Mouse (Mus musculus) kidney, embryonic 14.5 days (tissue): ENCODE data around the gene Avil. TPM values are rescaled to one million over a fixed set of nuclear protein-coding genes. Genes with fewer than 3 reads are reported as not detected.
A peak's percentile ranks its signal among the peaks of the same experiment; 100 is the strongest.

Experiments
- ATAC-seq: fragments of 200-750 bp; cut with Nextera tagmentation; 2 replicates; pipeline ENCODE4 v1.8.0; 2017; ENCODE audit warnings: moderate number of reproducible peaks, mild to moderate bottlenecking, moderate TSS enrichment, moderate library complexity; ENCODE audit not compliant: low FRiP score, low TSS enrichment
- H3K27ac ChIP-seq: fragments of 300-500 bp; sonication (generic); 2 replicates; pipeline ENCODE4 v1.5.1; 2014; ENCODE audit warnings: low read depth, mild to moderate bottlenecking, low read length, moderate library complexity, mixed read lengths
- H3K27me3 ChIP-seq: fragments of 300-500 bp; sonication (generic); 2 replicates; pipeline ENCODE4 v1.6.1; 2014; ENCODE audit warnings: mild to moderate bottlenecking, low read length; ENCODE audit not compliant: control insufficient read depth, insufficient read depth
- H3K36me3 ChIP-seq: fragments of 300-500 bp; sonication (generic); 2 replicates; pipeline ENCODE4 v1.6.1; 2014; ENCODE audit warnings: low read length, mixed read lengths; ENCODE audit not compliant: control insufficient read depth, insufficient read depth
- H3K4me1 ChIP-seq: fragments of 300-500 bp; sonication (generic); 2 replicates; pipeline ENCODE4 v1.6.1; 2014; ENCODE audit warnings: low read length, mixed read lengths; ENCODE audit not compliant: control insufficient read depth, insufficient read depth
- H3K4me2 ChIP-seq: fragments of 300-500 bp; sonication (generic); replicated peaks from 2 replicates; pipeline ENCODE4 v1.6.1; 2014; ENCODE audit warnings: low read depth, mild to moderate bottlenecking, low read length
- H3K4me3 ChIP-seq: fragments of 300-500 bp; sonication (generic); 2 replicates; pipeline ENCODE4 v1.5.1; 2014; ENCODE audit warnings: mild to moderate bottlenecking, low read length
- H3K9ac ChIP-seq: fragments of 300-500 bp; sonication (generic); 2 replicates; pipeline ENCODE4 v1.6.1; 2014; ENCODE audit warnings: low read depth, mild to moderate bottlenecking, low read length, moderate library complexity
- H3K9me3 ChIP-seq: fragments of 300-500 bp; sonication (generic); 2 replicates; pipeline ENCODE4 v1.6.1; 2016; ENCODE audit warnings: low read length; ENCODE audit not compliant: control insufficient read depth
- WGBS: fragments of 180-500 bp; shearing (Covaris S2); extraction: QIAGEN DNeasy Blood & Tissue Kit; methylation state at CpG from one replicate; pipeline ENCODE4 v1.1.7; 2014; 5-methylcytosine and 5-hydroxymethylcytosine counted together
- polyA plus RNA-seq: library from polyadenylated mRNA; unstranded; fragments of >200 nt; fragmentation: Nextera tagmentation; extraction: Ambion mirVana; gene quantifications from 2 replicates; pipeline ENCODE4 v1.2.1, GENCODE M21; 2014

Gene Avil
- polyA plus RNA-seq, 1 experiment from 2014 or later, result 0.20 TPM

- WGBS, result under 1% methylated on average over 28 of the region's 62 CpGs
- ATAC-seq, result peak; percentile 12
- Histone ChIP-seq H3K9me3 (no peaks in the 10 kb centered on the region), H3K4me2 (peak overlapping the region; percentile 79), H3K9ac (peak overlapping the region; percentile 99), H3K27me3 (no peaks in the 10 kb centered on the region), H3K27ac (peak overlapping the region; percentile 100), H3K36me3 (0 out of 2 replicates have a peak, but pooled peaks cover 8% of the 10 kb centered on the region), H3K4me3 (peak overlapping the region; percentile 98), H3K4me1 (peaks cover 49% of the 10 kb centered on the region)
Measured at GRCm38 (mm10) chr10:126979121-126979635, 21.3 kb upstream of the Avil start.

GRCm38 (mm10) chr10:126979636-126980151, 20.8 kb upstream of the Avil start:
- Histone ChIP-seq H3K4me1 (peaks cover 54% of the 10 kb centered on the region), H3K9ac (peak overlapping the region; percentile 99), H3K9me3 (no peaks in the 10 kb centered on the region), H3K36me3 (0 out of 2 replicates have a peak, but pooled peaks cover 8% of the 10 kb centered on the region), H3K27me3 (no peaks in the 10 kb centered on the region), H3K4me3 (peak overlapping the region; percentile 98), H3K27ac (peak overlapping the region; percentile 100), H3K4me2 (peak overlapping the region; percentile 79)
- 1% methylated on average over 48 of the region's 57 CpGs for WGBS
- ATAC-seq, result no peak

DNA sequence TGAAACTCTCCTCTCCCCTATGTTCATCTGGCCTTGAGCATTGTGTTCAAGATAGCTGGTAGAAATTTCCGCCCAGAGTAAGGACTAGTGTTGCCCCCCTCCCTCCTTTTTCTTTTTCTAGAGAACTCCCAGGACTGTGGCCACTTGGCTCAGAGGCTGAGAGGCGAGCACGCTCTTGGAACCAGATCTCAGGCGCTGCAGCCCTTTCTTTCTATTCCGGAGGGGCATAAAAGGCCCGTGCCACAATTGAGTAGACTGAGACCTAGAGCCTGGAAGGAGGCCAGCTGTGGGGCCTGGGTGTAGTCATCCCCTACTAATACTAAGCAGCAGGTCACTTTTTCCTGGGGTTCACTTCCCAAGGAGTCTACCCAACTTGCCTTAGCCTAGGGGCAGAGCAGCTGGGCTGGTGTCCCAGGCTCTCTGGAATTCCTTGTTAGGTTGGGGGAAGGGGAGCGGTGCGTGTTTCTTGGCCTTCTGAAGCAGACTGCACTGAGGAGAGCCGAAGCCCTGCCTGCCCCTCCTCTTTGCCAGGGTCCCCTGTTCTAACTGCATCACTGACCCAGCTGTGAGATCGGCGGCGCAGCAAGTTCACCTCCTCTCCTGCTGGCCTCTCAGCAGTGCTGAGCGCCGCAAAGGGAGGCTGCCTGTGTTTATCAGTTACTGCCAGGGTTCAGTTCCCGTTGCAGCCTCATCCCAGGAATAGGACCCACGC, 20.1 kb upstream of the Avil start:
- H3K27me3 ChIP-seq, result no peaks in the 10 kb centered on the region
- peak overlapping the region; percentile 98 for H3K4me3 ChIP-seq
- H3K4me1 ChIP-seq, result peaks cover 61% of the 10 kb centered on the region
- peak overlapping the region; percentile 100 for H3K27ac ChIP-seq
- no peaks in the 10 kb centered on the region for H3K9me3 ChIP-seq
- H3K9ac ChIP-seq, result peak overlapping the region; percentile 99
- ATAC-seq, result peak; percentile 2; the same call in 1 of the 2 replicates
- 0% methylated on average over 16 of the region's 16 CpGs for WGBS
- 0 out of 2 replicates have a peak, but pooled peaks cover 8% of the 10 kb centered on the region for H3K36me3 ChIP-seq
- H3K4me2 ChIP-seq, result peak overlapping the region; percentile 79

- Histone ChIP-seq H3K4me1 (peaks cover 68% of the 10 kb centered on the region), H3K9me3 (no peaks in the 10 kb centered on the region), H3K36me3 (peaks cover 8% of the 10 kb centered on the region; the same call in 1 of the 2 replicates), H3K4me2 (peak overlapping the region; percentile 79), H3K27ac (peak overlapping the region; percentile 100; the same call in 1 of the 2 replicates), H3K9ac (peak overlapping the region; percentile 99), H3K4me3 (peak overlapping the region; percentile 98), H3K27me3 (no peaks in the 10 kb centered on the region)
- 7% methylated on average over 11 of the region's 11 CpGs for WGBS
- 0 out of 2 replicates have a peak, but pooled peaks have one; percentile 1 for ATAC-seq
Measured at GRCm38 (mm10) chr10:126980933-126981530, 19.5 kb upstream of the Avil start.

DNA sequence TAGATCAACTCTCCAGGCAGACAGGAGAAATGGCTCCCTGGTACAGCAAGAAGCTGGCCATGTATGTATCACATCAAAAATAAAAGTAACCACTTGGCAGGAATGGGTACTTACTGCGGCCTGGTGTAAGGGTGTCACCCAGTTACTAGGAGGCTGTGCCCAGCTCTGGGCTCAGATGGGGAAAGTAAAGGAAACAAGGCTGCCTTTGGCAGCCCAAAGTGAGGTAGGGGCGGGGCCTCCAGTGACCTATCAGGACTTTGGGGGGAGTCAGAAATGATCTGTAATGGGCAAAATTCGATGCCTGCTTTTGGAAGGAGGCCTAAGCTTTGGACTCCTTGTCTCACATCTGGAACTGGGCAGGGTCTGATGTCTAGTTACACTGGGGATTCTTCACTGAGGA, 18.8 kb upstream of the Avil start:
- no peaks in the 10 kb centered on the region for H3K9me3 ChIP-seq
- no peak for ATAC-seq
- H3K9ac ChIP-seq, result peak overlapping the region; percentile 99; the same call in 1 of the 2 replicates
- peak overlapping the region; percentile 79 for H3K4me2 ChIP-seq
- no peaks in the 10 kb centered on the region for H3K27me3 ChIP-seq
- 0 out of 2 replicates have a peak overlapping the region, but pooled peaks have one; percentile 62 for H3K27ac ChIP-seq
- H3K4me3 ChIP-seq, result peak overlapping the region; percentile 98
- H3K36me3 ChIP-seq, result peaks cover 8% of the 10 kb centered on the region; the same call in 1 of the 2 replicates
- H3K4me1 ChIP-seq, result peaks cover 72% of the 10 kb centered on the region
- WGBS, result 54% methylated on average over 3 of the region's 3 CpGs

GRCm38 (mm10) chr10:126983193-126983725, 17.2 kb upstream of the Avil start:
- Histone ChIP-seq H3K9me3 (no peaks in the 10 kb centered on the region), H3K4me3 (peak overlapping the region; percentile 98)

DNA sequence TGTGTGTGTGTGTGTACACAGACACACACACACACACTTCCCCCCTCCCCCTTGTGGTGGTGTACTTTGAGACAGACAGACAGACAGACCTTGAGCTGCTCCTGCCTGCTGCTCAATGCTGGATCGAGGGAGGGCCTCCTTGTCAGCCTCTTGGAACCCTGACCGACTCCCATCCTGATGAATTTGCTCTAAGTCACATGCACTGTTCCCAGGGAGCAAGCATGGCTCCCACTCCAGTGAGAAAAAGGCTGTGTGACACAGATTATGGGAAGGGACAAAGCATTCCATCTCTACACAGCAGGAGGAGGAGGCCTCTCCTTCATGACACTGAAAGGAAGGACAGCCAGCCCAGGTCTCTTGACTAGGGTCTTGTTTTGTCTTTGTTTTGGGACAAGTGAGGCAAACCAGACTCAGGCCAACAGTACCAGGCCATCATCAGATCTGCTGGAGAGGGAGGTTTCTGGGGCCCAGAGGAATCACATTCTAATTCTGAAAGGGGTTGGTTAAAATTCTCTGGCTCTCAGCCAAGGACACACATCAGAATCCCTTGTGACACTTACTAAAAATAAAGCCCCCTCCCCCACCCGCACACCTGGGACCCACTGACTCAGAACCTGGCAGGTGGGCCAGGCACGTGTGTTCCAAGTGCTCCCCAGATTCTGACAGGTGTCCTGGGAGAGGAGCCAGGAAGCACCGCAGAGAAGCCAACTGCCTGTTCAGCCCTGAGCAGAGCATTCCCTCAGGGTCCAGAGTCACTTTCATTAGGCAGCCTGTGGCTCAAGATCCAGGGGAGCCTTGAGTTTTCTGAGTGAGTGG, 16.1 kb upstream of the Avil start:
- WGBS, result 41% methylated on average over 5 of the region's 5 CpGs
- H3K36me3 ChIP-seq, result peaks cover 8% of the 10 kb centered on the region; the same call in 1 of the 2 replicates
- no peak overlapping the region for H3K4me2 ChIP-seq
- peak overlapping the region; percentile 49; the same call in 1 of the 2 replicates for H3K27ac ChIP-seq
- peaks cover 79% of the 10 kb centered on the region for H3K4me1 ChIP-seq
- H3K4me3 ChIP-seq, result no peak overlapping the region
- H3K9ac ChIP-seq, result peak overlapping the region; percentile 28; the same call in 1 of the 2 replicates
- H3K27me3 ChIP-seq, result no peaks in the 10 kb centered on the region
- no peaks in the 10 kb centered on the region for H3K9me3 ChIP-seq
- no peak for ATAC-seq

More at GRCm38 (mm10) chr10:126983193-126983725, 17.2 kb upstream of the Avil start:
- peaks cover 8% of the 10 kb centered on the region; the same call in 1 of the 2 replicates for H3K36me3 ChIP-seq
- H3K4me2 ChIP-seq, result peak overlapping the region; percentile 79
- H3K4me1 ChIP-seq, result peaks cover 75% of the 10 kb centered on the region
- no peaks in the 10 kb centered on the region for H3K27me3 ChIP-seq
- WGBS, result 23% methylated on average over 14 of the region's 14 CpGs
- no peak for ATAC-seq
- peak overlapping the region; percentile 99; the same call in 1 of the 2 replicates for H3K9ac ChIP-seq
- peak overlapping the region; percentile 43 for H3K27ac ChIP-seq

- WGBS, result 79% methylated on average over 4 of the region's 4 CpGs
- ATAC-seq, result no peak
- peaks cover 8% of the 10 kb centered on the region; the same call in 1 of the 2 replicates for H3K36me3 ChIP-seq
- peaks cover 79% of the 10 kb centered on the region for H3K4me1 ChIP-seq
- no peaks in the 10 kb centered on the region for H3K9me3 ChIP-seq
- no peak overlapping the region for H3K9ac ChIP-seq
- H3K27ac ChIP-seq, result no peak overlapping the region; the same call in 1 of the 2 replicates
- H3K4me2 ChIP-seq, result no peak overlapping the region
- H3K4me3 ChIP-seq, result no peak overlapping the region
- no peaks in the 10 kb centered on the region for H3K27me3 ChIP-seq
Measured at GRCm38 (mm10) chr10:126985127-126985526, 15.4 kb upstream of the Avil start.
